Mouse (Mus musculus): Measurements from ENCODE around the gene Nkx6-1. TPM values are rescaled to one million over a fixed set of nuclear protein-coding genes. Genes with fewer than 3 reads are reported as not detected.

The Nkx6-1 gene
- polyA plus RNA-seq, 1 experiment = not detected

DNA sequence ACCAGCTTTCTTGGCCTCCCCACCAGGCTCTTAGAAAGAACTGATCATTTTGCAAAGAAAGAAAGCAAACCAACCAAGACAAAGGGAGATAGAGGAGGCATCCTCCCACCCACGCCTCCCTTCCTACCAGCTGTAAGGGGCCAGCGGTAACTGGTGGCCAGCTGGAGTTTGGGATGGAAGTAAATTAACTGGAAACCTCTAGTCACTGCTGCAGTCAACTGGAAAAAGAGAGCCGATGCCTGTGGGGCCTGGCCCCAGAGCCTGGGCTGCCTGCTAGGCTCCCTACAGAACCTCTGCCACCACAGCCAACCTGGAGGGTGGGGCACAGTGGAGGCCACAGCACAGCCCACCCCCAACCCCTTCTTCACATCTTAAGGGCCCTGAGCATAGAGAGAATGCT, 8.7 kb downstream of the Nkx6-1 start:
- Histone ChIP-seq H3K4me1 (ENCODE audit: control insufficient read depth, insufficient read depth, low read length) (no peaks in the 10 kb centered on the region), H3K4me3 (replicated peaks; ENCODE audit: control insufficient read depth, low read depth, low read length) (no peak overlapping the region), H3K27ac (ENCODE audit: control insufficient read depth, insufficient read depth, low read depth, low read length, poor library complexity) (no peak overlapping the region)
- TF ChIP-seq POLR2A (IDR thresholded peaks at IDR 0.05; ENCODE audit: borderline replicate concordance, control insufficient read depth, low read depth, low read length) = no peak
- TF ChIP-seq CTCF (IDR thresholded peaks at IDR 0.05; ENCODE audit: control insufficient read depth, insufficient read depth, low read length) = no peak
- WGBS = 15% methylated on average over 3 of the region's 3 CpGs

DNA sequence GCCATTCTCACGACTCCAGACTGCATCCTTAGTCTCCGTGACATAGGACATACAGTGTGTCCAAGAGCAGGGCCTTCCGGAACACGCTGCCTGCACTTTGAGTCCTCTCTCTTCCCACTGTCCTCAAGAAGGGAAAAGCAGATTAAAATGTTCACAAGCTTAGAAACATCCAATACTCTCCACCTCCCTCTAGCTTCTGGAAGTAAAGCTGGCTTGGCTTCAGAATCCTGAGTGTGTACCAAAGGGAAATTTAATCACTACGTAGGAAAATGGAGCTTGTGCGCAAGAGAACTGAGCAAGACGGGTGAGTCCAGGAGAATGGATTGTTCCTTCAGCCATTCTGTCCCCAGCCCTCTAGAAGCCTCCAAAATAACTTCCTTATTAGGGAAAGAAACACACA, 9.4 kb downstream of the Nkx6-1 start:
- Histone ChIP-seq H3K4me1 (ENCODE audit: control insufficient read depth, insufficient read depth, low read length) (no peaks in the 10 kb centered on the region), H3K27ac (ENCODE audit: control insufficient read depth, insufficient read depth, low read depth, low read length, poor library complexity) (no peak overlapping the region), H3K4me3 (replicated peaks; ENCODE audit: control insufficient read depth, low read depth, low read length) (no peak overlapping the region)
- TF ChIP-seq POLR2A (IDR thresholded peaks at IDR 0.05; ENCODE audit: borderline replicate concordance, control insufficient read depth, low read depth, low read length) = no peak
- TF ChIP-seq CTCF (IDR thresholded peaks at IDR 0.05; ENCODE audit: control insufficient read depth, insufficient read depth, low read length) = no peak
- 59% methylated on average over 7 of the region's 7 CpGs for WGBS

DNA sequence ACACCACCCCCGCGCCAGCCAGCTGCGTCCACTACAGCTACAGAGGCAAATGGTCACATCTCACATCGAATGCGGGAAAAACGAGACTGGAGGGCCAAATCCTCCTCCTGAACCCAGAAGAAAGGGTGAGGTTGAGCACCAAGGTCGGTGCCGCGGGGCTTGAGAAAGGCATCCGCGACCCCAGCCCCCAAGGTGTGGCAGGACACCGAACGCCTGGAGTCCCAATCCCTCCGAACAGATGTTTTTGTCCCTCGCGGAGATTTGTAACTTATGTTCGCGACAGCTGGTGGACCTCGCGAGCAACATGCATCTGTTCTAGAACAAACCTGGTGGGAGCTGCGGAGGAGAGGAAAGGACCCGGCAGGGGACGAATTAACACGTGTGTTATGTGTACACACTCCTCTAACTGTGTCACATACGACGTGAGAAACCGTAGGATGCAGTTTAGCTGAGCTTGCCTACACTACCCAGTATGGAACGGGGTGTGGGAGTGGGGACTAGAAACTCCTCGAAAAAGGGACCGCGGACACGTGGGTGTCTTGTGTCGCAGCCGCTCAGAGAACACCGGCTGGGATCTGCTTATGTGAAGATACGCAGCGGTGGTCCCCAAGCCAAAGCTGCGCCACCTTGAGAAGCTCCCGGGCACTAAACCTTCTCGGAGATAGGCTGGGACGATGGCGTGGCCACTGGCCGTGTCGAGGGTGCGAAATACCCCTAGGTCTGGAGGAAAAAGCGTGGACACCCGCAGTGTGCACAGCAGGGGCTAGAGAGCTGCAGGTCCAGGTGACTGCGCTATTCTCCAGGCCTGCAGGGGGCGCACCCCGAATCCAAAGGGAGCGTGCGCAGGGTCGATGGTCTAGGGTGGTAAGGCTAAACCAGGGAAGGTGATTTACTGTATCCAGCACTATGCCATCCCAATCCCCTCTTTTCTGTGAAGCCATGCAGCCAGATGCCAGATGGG, 16.8 kb downstream of the Nkx6-1 start:
- H3K4me3 ChIP-seq (replicated peaks; ENCODE audit: control insufficient read depth, low read depth, low read length) = no peak overlapping the region
- TF ChIP-seq CTCF (IDR thresholded peaks at IDR 0.05; ENCODE audit: control insufficient read depth, insufficient read depth, low read length) (0 out of 2 replicates have a peak, but pooled peaks have one; percentile 26), POLR2A (IDR thresholded peaks at IDR 0.05; ENCODE audit: borderline replicate concordance, control insufficient read depth, low read depth, low read length) (no peak)
- no peaks in the 10 kb centered on the region for H3K4me1 ChIP-seq (ENCODE audit: control insufficient read depth, insufficient read depth, low read length)
- 10% methylated on average over 53 of the region's 53 CpGs for WGBS
- no peak overlapping the region for H3K27ac ChIP-seq (ENCODE audit: control insufficient read depth, insufficient read depth, low read depth, low read length, poor library complexity)

DNA sequence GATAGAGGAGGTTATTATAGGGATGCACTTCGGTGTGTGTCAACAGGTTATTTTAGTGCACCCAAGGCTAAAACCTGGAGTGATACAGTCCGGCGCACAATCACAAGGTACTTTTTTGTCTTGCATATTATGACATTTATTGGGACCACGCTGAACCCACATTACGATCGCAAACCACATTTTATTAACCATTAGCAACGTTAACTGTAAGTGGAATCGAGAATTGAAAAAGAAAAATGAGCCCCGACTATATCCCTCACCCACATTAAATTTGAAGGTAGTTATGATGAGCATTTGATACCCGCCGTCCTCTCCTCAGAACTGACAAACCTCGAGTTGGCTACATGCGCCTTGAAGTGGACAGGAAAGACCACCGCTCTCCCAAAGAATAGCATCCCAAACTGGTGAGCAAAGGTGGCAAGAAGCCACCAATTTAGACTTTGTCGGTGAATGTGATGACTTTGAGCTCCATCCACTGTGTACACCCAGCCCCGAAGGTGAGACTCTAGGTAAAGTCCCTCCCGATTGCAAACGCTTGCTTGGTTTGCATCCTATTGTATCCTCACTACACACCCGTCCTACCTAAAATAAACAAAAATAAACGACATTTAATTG, 17.7 kb downstream of the Nkx6-1 start:
- WGBS = 34% methylated on average over 20 of the region's 20 CpGs
- Histone ChIP-seq H3K4me3 (replicated peaks; ENCODE audit: control insufficient read depth, low read depth, low read length) (no peak overlapping the region), H3K4me1 (ENCODE audit: control insufficient read depth, insufficient read depth, low read length) (no peaks in the 10 kb centered on the region), H3K27ac (ENCODE audit: control insufficient read depth, insufficient read depth, low read depth, low read length, poor library complexity) (no peak overlapping the region)
- no peak for TF ChIP-seq POLR2A (IDR thresholded peaks at IDR 0.05; ENCODE audit: borderline replicate concordance, control insufficient read depth, low read depth, low read length)
- no peak for TF ChIP-seq CTCF (IDR thresholded peaks at IDR 0.05; ENCODE audit: control insufficient read depth, insufficient read depth, low read length)

DNA sequence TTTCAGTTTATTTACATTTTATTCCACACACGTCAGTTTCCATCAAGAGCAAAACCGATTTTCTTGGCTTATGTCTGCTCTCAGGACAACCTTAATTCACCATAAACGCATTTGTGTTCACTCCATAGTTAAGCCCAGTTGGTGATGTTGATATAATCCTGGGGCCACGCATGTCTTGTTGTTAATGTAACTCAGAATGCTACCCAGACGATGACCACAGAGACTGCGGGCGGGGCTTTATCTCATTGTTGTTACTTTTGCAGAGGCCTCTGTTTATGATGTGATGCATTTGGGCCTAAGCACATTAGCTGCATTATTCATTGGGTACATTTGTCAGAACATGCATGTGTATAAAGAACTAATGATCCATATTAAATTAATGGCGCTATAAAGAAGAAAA, 19.7 kb downstream of the Nkx6-1 start:
- H3K4me3 ChIP-seq (replicated peaks; ENCODE audit: control insufficient read depth, low read depth, low read length) = no peak overlapping the region
- WGBS = 75% methylated on average over 8 of the region's 8 CpGs
- no peak overlapping the region for H3K27ac ChIP-seq (ENCODE audit: control insufficient read depth, insufficient read depth, low read depth, low read length, poor library complexity)
- no peak for TF ChIP-seq POLR2A (IDR thresholded peaks at IDR 0.05; ENCODE audit: borderline replicate concordance, control insufficient read depth, low read depth, low read length)
- no peak for TF ChIP-seq CTCF (IDR thresholded peaks at IDR 0.05; ENCODE audit: control insufficient read depth, insufficient read depth, low read length)
- no peaks in the 10 kb centered on the region for H3K4me1 ChIP-seq (ENCODE audit: control insufficient read depth, insufficient read depth, low read length)

DNA sequence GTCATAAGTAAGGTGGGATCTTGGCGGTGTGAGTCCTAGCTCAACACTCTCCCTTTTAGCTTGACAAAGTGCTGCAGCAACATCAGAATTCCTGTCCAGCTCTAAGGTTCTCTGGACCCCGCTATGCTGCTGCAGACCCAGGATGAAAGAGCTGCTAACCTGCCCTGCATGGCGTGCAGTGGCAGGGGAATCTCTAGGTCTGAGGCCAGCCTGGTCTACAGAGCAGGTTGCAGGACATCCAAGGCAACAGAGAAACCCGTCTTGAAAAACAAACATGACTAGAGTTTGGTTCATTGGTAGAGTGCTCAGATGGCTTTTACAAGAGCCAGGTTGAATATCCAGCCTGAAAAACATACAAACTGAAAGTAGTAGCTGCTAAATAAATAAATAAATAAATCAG, 26.7 kb downstream of the Nkx6-1 start:
- 70% methylated on average over 4 of the region's 4 CpGs for WGBS
- H3K4me1 ChIP-seq (ENCODE audit: control insufficient read depth, insufficient read depth, low read length) = no peaks in the 10 kb centered on the region
- TF ChIP-seq POLR2A (IDR thresholded peaks at IDR 0.05; ENCODE audit: borderline replicate concordance, control insufficient read depth, low read depth, low read length) (no peak), CTCF (IDR thresholded peaks at IDR 0.05; ENCODE audit: control insufficient read depth, insufficient read depth, low read length) (no peak)

More for the DNA sequence above, 26.7 kb downstream of the Nkx6-1 start:
- H3K27ac ChIP-seq (ENCODE audit: control insufficient read depth, insufficient read depth, low read depth, low read length, poor library complexity) = no peak overlapping the region
- no peak overlapping the region for H3K4me3 ChIP-seq (replicated peaks; ENCODE audit: control insufficient read depth, low read depth, low read length)

Other genes with a start within 250 kb of the Nkx6-1 start
- gene Cds1, start 100.1 kb upstream of the Nkx6-1 start, polyA plus RNA-seq (2011; ENCODE audit: insufficient read depth, insufficient read length, low replicate concordance, missing spikeins) = 1.4 and 1.5 TPM in 2 replicates

All from bone marrow, adult 2 months (tissue).